Mouse (Mus musculus) brown adipose tissue, adult 24 weeks (tissue): ENCODE results near the gene Ift88. TPM values are rescaled to one million over a fixed set of nuclear protein-coding genes. Genes with fewer than 3 reads are reported as not detected.

Source experiments
- H3K27ac ChIP-seq: fragments of 200-500 bp; replicated peaks from 2 replicates; pipeline ENCODE4 v1.5.1; 2012; ENCODE audit warnings: low read depth, mild to moderate bottlenecking, low read length
- H3K4me1 ChIP-seq: fragments of 200-500 bp; 2 replicates; pipeline ENCODE4 v1.6.1; 2012; ENCODE audit warnings: low read length, mixed read lengths; ENCODE audit not compliant: control insufficient read depth, insufficient read depth, insufficient read length
- H3K4me3 ChIP-seq: fragments of 200-500 bp; 2 replicates; pipeline ENCODE4 v1.5.1; 2012; ENCODE audit warnings: low read depth, mild to moderate bottlenecking, low read length, moderate library complexity; ENCODE audit not compliant: insufficient read depth
- polyA plus RNA-seq: library from polyadenylated mRNA; stranded (reverse); fragments of >200 nt; gene quantifications from 2 replicates; pipeline ENCODE4 v1.2.4, GENCODE M21; 2012; ENCODE audit not compliant: missing spikeins, insufficient read depth, insufficient read length

Gene Ift88
- polyA plus RNA-seq = 2.9 and 4.7 TPM in 2 replicates

- Histone ChIP-seq H3K4me3 (peak within 1 kb of the TSS; percentile 97), H3K4me1 (no peaks in the 10 kb centered on the region), H3K27ac (peak within 1 kb of the TSS; percentile 81)
These were observed at the start of gene Ift88 for GRCm38 (mm10) chr14:57423432-57424211. Ift88 (plus strand) TSS chr14:57424062.

GRCm38 (mm10) chr14:57375205-57375604, 48.7 kb upstream of the Ift88 start:
- H3K27ac ChIP-seq = no peak overlapping the region
- H3K4me1 ChIP-seq = no peaks in the 10 kb centered on the region
- H3K4me3 ChIP-seq = no peak overlapping the region

DNA sequence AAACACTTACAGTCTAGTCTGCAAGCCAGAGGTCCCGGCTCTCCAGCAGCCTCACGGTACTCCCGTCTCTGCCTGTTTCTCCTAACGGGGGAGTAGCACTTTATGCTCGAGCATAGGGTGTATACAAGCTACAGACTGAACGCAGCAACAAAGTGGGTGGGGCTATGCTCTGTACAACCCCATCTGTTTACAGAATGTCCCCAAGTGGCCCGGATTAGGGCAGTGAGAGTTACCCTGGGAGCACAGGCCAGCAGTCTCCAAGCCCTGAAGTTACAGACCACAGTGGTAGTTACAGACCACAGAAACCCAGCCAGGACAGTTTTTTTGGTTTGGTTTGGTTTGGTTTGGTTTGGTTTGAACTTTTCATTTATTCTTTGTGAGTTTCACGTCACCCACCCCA, 47.8 kb upstream of the Ift88 start:
- Histone ChIP-seq H3K4me3 (no peak overlapping the region), H3K4me1 (no peaks in the 10 kb centered on the region), H3K27ac (no peak overlapping the region)

- no peaks in the 10 kb centered on the region for H3K4me1 ChIP-seq
- H3K27ac ChIP-seq = no peak overlapping the region
- no peak overlapping the region for H3K4me3 ChIP-seq
These were observed 46.9 kb upstream of the Ift88 start for GRCm38 (mm10) chr14:57376956-57377355.

DNA sequence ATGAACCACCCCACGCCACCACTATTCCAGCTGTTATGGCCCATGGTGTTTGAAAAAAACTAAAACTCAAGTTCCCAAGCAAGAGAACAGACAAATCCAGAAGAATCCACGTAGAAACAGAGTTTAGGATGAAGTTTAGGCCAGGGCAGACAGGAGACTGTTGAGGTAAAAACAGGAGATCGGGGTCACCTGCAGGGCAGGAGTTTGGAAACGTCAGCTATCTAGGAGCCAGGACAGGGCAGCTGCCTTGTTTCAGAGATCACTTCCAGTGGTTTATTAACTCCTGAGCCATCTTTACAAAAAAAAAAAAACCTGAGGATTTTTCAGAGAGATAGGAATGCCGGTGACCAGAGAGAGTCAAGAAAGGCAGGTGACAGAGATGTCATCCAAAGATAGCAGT, 46.3 kb upstream of the Ift88 start:
- no peak overlapping the region for H3K4me3 ChIP-seq
- no peaks in the 10 kb centered on the region for H3K4me1 ChIP-seq
- no peak overlapping the region for H3K27ac ChIP-seq

GRCm38 (mm10) chr14:57385667-57386066, 38.2 kb upstream of the Ift88 start:
- no peak overlapping the region for H3K27ac ChIP-seq
- H3K4me1 ChIP-seq = no peaks in the 10 kb centered on the region
- no peak overlapping the region for H3K4me3 ChIP-seq

DNA sequence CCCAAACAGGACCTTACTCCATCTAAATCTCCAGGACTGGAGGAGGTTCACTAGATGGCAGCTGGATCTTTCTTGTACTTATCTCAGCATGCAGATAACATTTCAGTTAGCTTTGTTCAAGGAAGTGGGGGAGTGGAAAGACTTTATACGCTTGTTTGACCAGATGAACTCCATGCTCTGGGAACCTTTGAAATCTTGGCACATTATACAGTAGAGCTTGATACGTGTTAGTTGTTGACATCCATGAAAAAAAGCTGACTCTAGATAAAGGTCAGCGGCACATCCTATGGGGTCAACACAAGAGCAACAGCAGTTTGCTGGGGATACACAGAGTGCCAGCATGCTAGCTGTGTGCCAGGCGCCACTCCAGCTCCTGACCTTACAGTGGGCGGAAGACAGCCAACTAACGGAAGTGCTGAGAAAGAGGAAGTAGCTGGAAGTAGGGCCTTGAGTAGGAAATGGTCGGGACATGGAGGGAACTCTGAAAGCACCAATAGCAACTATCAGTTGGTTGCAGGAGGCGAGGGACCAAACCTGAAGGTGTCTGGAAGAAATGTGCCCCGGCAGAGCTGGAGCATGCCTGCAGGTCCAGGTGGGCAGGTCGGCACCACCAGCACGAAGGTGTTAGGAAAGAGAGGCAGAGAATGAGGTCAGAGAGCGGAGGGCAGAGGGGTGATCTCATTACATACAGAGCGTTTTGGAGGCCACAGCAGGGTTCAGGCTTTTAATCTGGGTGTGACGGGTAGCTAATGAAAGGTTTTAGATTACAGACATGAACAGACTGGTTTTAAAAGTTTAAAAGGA, 36.9 kb upstream of the Ift88 start:
- Histone ChIP-seq H3K4me3 (no peak overlapping the region), H3K27ac (no peak overlapping the region; the same call in 1 of the 2 replicates), H3K4me1 (no peaks in the 10 kb centered on the region)

DNA sequence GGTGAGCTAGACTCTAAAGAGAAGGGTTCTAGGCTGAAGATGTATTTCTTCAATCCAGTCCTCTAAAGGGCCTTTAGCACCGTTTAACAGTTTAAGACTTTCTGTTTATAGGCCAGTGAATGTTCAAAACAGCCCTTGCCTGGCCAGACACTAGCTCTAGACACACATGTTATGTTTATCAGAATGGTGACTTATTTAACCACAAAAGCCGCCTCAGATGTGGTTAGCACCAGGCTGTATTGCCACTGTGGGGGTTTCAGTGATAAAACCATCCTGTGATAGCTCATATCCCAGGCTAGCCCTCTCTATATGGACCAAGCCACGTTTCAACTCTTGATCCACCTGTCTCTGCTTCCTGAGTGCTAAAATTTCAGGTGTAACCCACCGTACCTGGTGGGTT, 32.2 kb upstream of the Ift88 start:
- H3K27ac ChIP-seq = no peak overlapping the region
- H3K4me1 ChIP-seq = no peaks in the 10 kb centered on the region
- no peak overlapping the region for H3K4me3 ChIP-seq

GRCm38 (mm10) chr14:57392278-57392677, 31.6 kb upstream of the Ift88 start:
- H3K4me3 ChIP-seq = no peak overlapping the region
- no peak overlapping the region for H3K27ac ChIP-seq
- no peaks in the 10 kb centered on the region for H3K4me1 ChIP-seq

- Histone ChIP-seq H3K4me3 (no peak overlapping the region), H3K27ac (no peak overlapping the region), H3K4me1 (no peaks in the 10 kb centered on the region)
These were observed 28.4 kb upstream of the Ift88 start for GRCm38 (mm10) chr14:57395470-57395869.

GRCm38 (mm10) chr14:57397221-57397620, 26.6 kb upstream of the Ift88 start:
- Histone ChIP-seq H3K4me3 (no peak overlapping the region), H3K27ac (no peak overlapping the region), H3K4me1 (no peaks in the 10 kb centered on the region)

DNA sequence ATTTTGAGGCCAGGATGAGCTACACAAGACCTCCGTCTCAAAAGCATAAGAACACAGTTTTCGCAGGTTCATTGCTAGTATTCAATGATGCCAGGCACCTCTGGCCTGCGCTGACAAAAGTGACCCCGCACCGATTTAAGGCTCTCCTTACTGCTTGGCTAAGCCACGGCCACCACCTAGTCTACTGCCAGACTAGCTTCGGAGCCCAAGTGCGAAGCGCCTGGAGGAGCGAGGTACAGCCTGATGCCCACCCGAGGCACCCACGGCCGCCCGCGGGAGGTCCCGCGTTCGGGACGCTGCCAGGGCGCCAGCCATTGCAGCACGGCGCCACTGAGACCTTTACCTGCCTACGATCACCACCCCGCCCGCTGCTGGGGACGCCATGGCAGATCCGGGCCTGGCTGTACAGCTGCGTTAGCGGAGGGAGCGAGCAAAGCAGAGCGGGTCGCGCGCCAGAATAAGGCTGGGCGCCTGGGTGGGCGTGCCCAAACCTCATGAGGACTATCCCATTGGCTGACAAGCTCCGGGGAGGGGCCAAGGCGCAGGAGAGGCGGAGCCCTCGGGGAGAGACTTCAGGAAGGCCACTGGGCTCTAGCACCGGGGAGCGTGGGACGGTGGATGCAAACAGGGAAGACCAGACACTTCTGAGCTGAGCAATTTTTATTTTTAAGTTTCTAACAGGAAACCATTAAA, 25.7 kb upstream of the Ift88 start, which contains the start of gene Cryl1:
TSS of gene Cryl1 (minus strand) at position 465 of the 693 bp plus-strand sequence.
- peak within 1 kb of the TSS; percentile 65 for H3K27ac ChIP-seq
- no peaks in the 10 kb centered on the region for H3K4me1 ChIP-seq
- H3K4me3 ChIP-seq = peak within 1 kb of the TSS; percentile 85

GRCm38 (mm10) chr14:57398813-57399427, 24.9 kb upstream of the Ift88 start:
- Histone ChIP-seq H3K4me3 (peak overlapping the region; percentile 85), H3K4me1 (no peaks in the 10 kb centered on the region), H3K27ac (peak overlapping the region; percentile 65)

GRCm38 (mm10) chr14:57402815-57403214, 21.0 kb upstream of the Ift88 start:
- Histone ChIP-seq H3K27ac (no peak overlapping the region), H3K4me3 (no peak overlapping the region), H3K4me1 (no peaks in the 10 kb centered on the region)
